ENCODE assay signal across 17 mouse cellular contexts in the genomic region with DNA sequence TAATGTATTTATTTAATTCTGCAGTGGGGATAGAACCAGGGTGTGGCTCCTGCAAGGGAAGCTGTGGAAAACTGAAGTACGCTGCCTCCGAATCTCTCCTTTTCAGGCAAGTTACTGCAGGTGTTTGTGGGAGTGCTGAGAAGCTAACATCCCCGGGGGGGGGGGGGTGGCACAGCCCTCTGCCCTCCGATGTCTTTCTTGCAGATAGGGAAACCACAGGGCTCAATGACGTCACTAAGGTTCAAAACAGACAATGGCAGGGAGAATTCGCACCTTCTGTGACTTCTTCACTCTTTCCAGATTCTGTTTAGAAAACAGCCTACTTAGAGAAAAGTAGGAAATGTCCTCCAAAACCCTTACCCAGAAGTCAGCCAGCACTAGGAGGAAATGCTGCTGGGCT. TPM values are rescaled to one million over a fixed set of nuclear protein-coding genes. Genes with fewer than 3 reads are reported as not detected.
DNase-seq lines count a peak whose midpoint lies in the region.
"Had no signal": no experiment of that assay in that cellular context is flagged by ENCODE, and none has a peak within 500 bp of the region (broad histone marks: within the 10 kb centered on the region; RNA-seq: fewer than 3 reads in every experiment).

No protein-coding gene starts in this region.

- intact Hi-C loops in heart, postnatal 14 days (cut with DNase I), result no loop called here

- peak; percentile 82 for DNase-seq in CD4-positive helper T cell, adult 2 months (ENCODE audit: low read depth, low spot score)
- DNase-seq in T-cell, adult 2 months (ENCODE audit: low spot score), result peak; percentile 56
- peak; percentile 84 for DNase-seq in naive thymus-derived CD4-positive, alpha-beta T cell, adult 2 months (ENCODE audit: low read depth)
- DNase-seq in thymus, postnatal 14 days, result peak; percentile 49
- DNase-seq in Muller cell, postnatal 12 days (ENCODE audit: inconsistent ontology term), result no peak
- no peak for DNase-seq in heart, postnatal 14 days
- no peak for DNase-seq in ovary, postnatal 36 days (ENCODE audit: low spot score)
- DNase-seq in heart, adult 11 months, result no peak
- DNase-seq: adrenal gland, adult 2 months; adrenal gland, postnatal 25 days; B cell, adult 2 months; cerebellum, adult 18-20 months; cerebellum, adult 9-11 months; cerebellum, postnatal 36 days; gastrocnemius, postnatal 36 days; heart, adult 18-20 months; heart, postnatal 10 days had no signal

RNA-seq across cellular contexts. Expression of a gene that starts 1.9 kb away (rescaled TPM):
- total RNA-seq in heart, postnatal 14 days (2021), result 10 to 100 TPM; 22.7 to 22.9 TPM

Comparison
In these comparisons a context has a peak if more than half of its experiments do, and no peak if none do; other contexts are left out.
1. DNase-seq: peak in CD4-positive helper T cell, adult 2 months (single experiment), T-cell, adult 2 months (single experiment), naive thymus-derived CD4-positive, alpha-beta T cell, adult 2 months (single experiment) and thymus, postnatal 14 days (single experiment); none in Muller cell, postnatal 12 days (single experiment), heart, postnatal 14 days (0 of 2), ovary, postnatal 36 days (single experiment) and heart, adult 11 months (single experiment).